Mouse (Mus musculus) neural tube, embryonic 12.5 days (tissue): ENCODE data around the gene Atad2b. TPM values are rescaled to one million over a fixed set of nuclear protein-coding genes. Genes with fewer than 3 reads are reported as not detected.
A peak's percentile ranks its signal among the peaks of the same experiment; 100 is the strongest.

Experiments
- ATAC-seq: fragments of 200-750 bp; cut with Nextera tagmentation; 2 replicates; pipeline ENCODE4 v1.8.0; 2017; ENCODE audit warnings: low read depth, mild to moderate bottlenecking, moderate TSS enrichment, moderate library complexity; ENCODE audit not compliant: low FRiP score
- H3K27ac ChIP-seq: fragments of 300-500 bp; sonication (generic); 2 replicates; pipeline ENCODE4 v1.5.1; 2016
- H3K27me3 ChIP-seq: fragments of 300-500 bp; sonication (generic); replicated peaks from 2 replicates; pipeline ENCODE4 v1.6.1; 2016; ENCODE audit warnings: mild to moderate bottlenecking
- H3K36me3 ChIP-seq: fragments of 300-500 bp; sonication (generic); 2 replicates; pipeline ENCODE4 v1.6.1; 2016; ENCODE audit warnings: mild to moderate bottlenecking
- H3K4me1 ChIP-seq: fragments of 300-500 bp; sonication (generic); 2 replicates; pipeline ENCODE4 v1.6.1; 2016
- H3K4me2 ChIP-seq: fragments of 300-500 bp; sonication (generic); replicated peaks from 2 replicates; pipeline ENCODE4 v1.6.1; 2016; ENCODE audit warnings: mild to moderate bottlenecking
- H3K4me3 ChIP-seq: fragments of 300-500 bp; sonication (generic); 2 replicates; pipeline ENCODE4 v1.5.1; 2016
- H3K9ac ChIP-seq: fragments of 300-500 bp; sonication (generic); 2 replicates; pipeline ENCODE4 v1.6.1; 2016; ENCODE audit warnings: mild to moderate bottlenecking
- H3K9me3 ChIP-seq: fragments of 300-500 bp; sonication (generic); 2 replicates; pipeline ENCODE4 v1.6.1; 2016; ENCODE audit warnings: mild to moderate bottlenecking
- WGBS: fragments of 180-500 bp; shearing (Covaris S2); methylation state at CpG from one replicate; pipeline ENCODE4 v1.1.7; 2016; 5-methylcytosine and 5-hydroxymethylcytosine counted together
- polyA plus RNA-seq: library from polyadenylated mRNA; unstranded; fragments of >200 nt; fragmentation: Nextera tagmentation; extraction: Ambion mirVana; gene quantifications from 2 replicates; pipeline ENCODE4 v1.2.1, GENCODE M21; 2016

Gene Atad2b
- polyA plus RNA-seq = 23.6 and 25.9 TPM in 2 replicates

GRCm38 (mm10) chr12:4916994-4917804 is at the start of gene Atad2b:
TSS of gene Atad2b (plus strand) at chr12:4917353.
- ATAC-seq = peak; percentile 99
- no peaks in the 10 kb centered on the region for H3K27me3 ChIP-seq
- H3K9me3 ChIP-seq = no peaks in the 10 kb centered on the region
- peak within 1 kb of the TSS; percentile 97 for H3K27ac ChIP-seq
- peaks cover 7% of the 10 kb centered on the region for H3K4me1 ChIP-seq
- H3K4me3 ChIP-seq = peak within 1 kb of the TSS; percentile 93
- WGBS = under 1% methylated on average over 75 of the region's 89 CpGs
- H3K36me3 ChIP-seq = no peaks in the 10 kb centered on the region
- peak within 1 kb of the TSS; percentile 99 for H3K9ac ChIP-seq
- H3K4me2 ChIP-seq = peak within 1 kb of the TSS; percentile 70

- Histone ChIP-seq H3K4me1 (peaks cover 6% of the 10 kb centered on the region), H3K27ac (no peak overlapping the region), H3K9me3 (no peaks in the 10 kb centered on the region), H3K4me2 (no peak overlapping the region), H3K9ac (no peak overlapping the region), H3K4me3 (no peak overlapping the region), H3K36me3 (no peaks in the 10 kb centered on the region), H3K27me3 (peaks cover 9% of the 10 kb centered on the region)
- 85% methylated on average over 8 of the region's 8 CpGs for WGBS
- ATAC-seq = no peak
Observed at GRCm38 (mm10) chr12:4868924-4869323, 48.2 kb upstream of the Atad2b start.

GRCm38 (mm10) chr12:4871260-4871659 is 45.9 kb upstream of the Atad2b start:
- Histone ChIP-seq H3K9me3 (no peaks in the 10 kb centered on the region), H3K27ac (no peak overlapping the region), H3K4me3 (no peak overlapping the region), H3K27me3 (peaks cover 10% of the 10 kb centered on the region), H3K9ac (no peak overlapping the region), H3K36me3 (no peaks in the 10 kb centered on the region), H3K4me1 (peaks cover 7% of the 10 kb centered on the region), H3K4me2 (no peak overlapping the region)
- no peak for ATAC-seq
- WGBS = 89% methylated on average over 5 of the region's 5 CpGs

GRCm38 (mm10) chr12:4872273-4872672 is 44.9 kb upstream of the Atad2b start:
- Histone ChIP-seq H3K27ac (no peak overlapping the region), H3K9me3 (no peaks in the 10 kb centered on the region), H3K27me3 (peaks cover 10% of the 10 kb centered on the region), H3K9ac (no peak overlapping the region), H3K4me3 (no peak overlapping the region), H3K4me1 (peaks cover 7% of the 10 kb centered on the region), H3K36me3 (no peaks in the 10 kb centered on the region), H3K4me2 (no peak overlapping the region)
- WGBS = 66% methylated on average over 4 of the region's 4 CpGs
- no peak for ATAC-seq

GRCm38 (mm10) chr12:4872983-4873477 is 44.1 kb upstream of the Atad2b start:
- no peak for ATAC-seq
- H3K4me1 ChIP-seq = peaks cover 7% of the 10 kb centered on the region
- no peaks in the 10 kb centered on the region for H3K9me3 ChIP-seq
- peaks cover 10% of the 10 kb centered on the region for H3K27me3 ChIP-seq
- 75% methylated on average over 5 of the region's 5 CpGs for WGBS
- H3K4me2 ChIP-seq = no peak overlapping the region
- H3K36me3 ChIP-seq = no peaks in the 10 kb centered on the region
- no peak overlapping the region for H3K9ac ChIP-seq
- no peak overlapping the region for H3K27ac ChIP-seq
- H3K4me3 ChIP-seq = no peak overlapping the region

- no peak overlapping the region for H3K4me3 ChIP-seq
- WGBS = 81% methylated on average over 6 of the region's 6 CpGs
- H3K36me3 ChIP-seq = 0 out of 2 replicates have a peak, but pooled peaks cover 4% of the 10 kb centered on the region
- no peak for ATAC-seq
- no peak overlapping the region for H3K9ac ChIP-seq
- peaks cover 10% of the 10 kb centered on the region for H3K27me3 ChIP-seq
- peak overlapping the region; percentile 78 for H3K4me2 ChIP-seq
- no peaks in the 10 kb centered on the region for H3K9me3 ChIP-seq
- H3K27ac ChIP-seq = no peak overlapping the region
- H3K4me1 ChIP-seq = peaks cover 7% of the 10 kb centered on the region
Observed at GRCm38 (mm10) chr12:4873531-4873930, 43.6 kb upstream of the Atad2b start.

GRCm38 (mm10) chr12:4874161-4874927 is 42.8 kb upstream of the Atad2b start, which contains the start of gene Mfsd2b:
TSS of gene Mfsd2b (minus strand) at chr12:4874359.
- Histone ChIP-seq H3K27me3 (peaks cover 10% of the 10 kb centered on the region), H3K27ac (no peak within 1 kb of the TSS)

GRCm38 (mm10) chr12:4875623-4876022 is 41.5 kb upstream of the Atad2b start:
- ATAC-seq = no peak
- H3K27ac ChIP-seq = no peak overlapping the region
- WGBS = 91% methylated on average over 8 of the region's 8 CpGs
- H3K4me2 ChIP-seq = no peak overlapping the region
- peaks cover 10% of the 10 kb centered on the region for H3K27me3 ChIP-seq
- H3K9me3 ChIP-seq = no peaks in the 10 kb centered on the region
- H3K9ac ChIP-seq = no peak overlapping the region
- H3K36me3 ChIP-seq = peaks cover 12% of the 10 kb centered on the region
- H3K4me1 ChIP-seq = peaks cover 7% of the 10 kb centered on the region
- no peak overlapping the region for H3K4me3 ChIP-seq

More at GRCm38 (mm10) chr12:4874161-4874927, 42.8 kb upstream of the Atad2b start, which contains the start of gene Mfsd2b:
- peaks cover 8% of the 10 kb centered on the region for H3K36me3 ChIP-seq
- ATAC-seq = peak; percentile 78
- 8% methylated on average over 24 of the region's 24 CpGs for WGBS
- peak within 1 kb of the TSS; percentile 78 for H3K4me2 ChIP-seq
- H3K4me1 ChIP-seq = peaks cover 7% of the 10 kb centered on the region
- peak within 1 kb of the TSS; percentile 51; the same call in 1 of the 2 replicates for H3K9ac ChIP-seq
- no peaks in the 10 kb centered on the region for H3K9me3 ChIP-seq
- H3K4me3 ChIP-seq = peak within 1 kb of the TSS; percentile 35

- ATAC-seq = no peak
- Histone ChIP-seq H3K27me3 (peaks cover 7% of the 10 kb centered on the region), H3K4me2 (no peak overlapping the region), H3K27ac (no peak overlapping the region), H3K36me3 (peaks cover 28% of the 10 kb centered on the region), H3K4me1 (peaks cover 7% of the 10 kb centered on the region), H3K4me3 (no peak overlapping the region), H3K9me3 (no peaks in the 10 kb centered on the region), H3K9ac (no peak overlapping the region)
- 84% methylated on average over 9 of the region's 9 CpGs for WGBS
Observed at GRCm38 (mm10) chr12:4878296-4878783, 38.8 kb upstream of the Atad2b start.

GRCm38 (mm10) chr12:4879048-4879447 is 38.1 kb upstream of the Atad2b start:
- Histone ChIP-seq H3K4me2 (no peak overlapping the region), H3K27ac (no peak overlapping the region), H3K9ac (no peak overlapping the region), H3K4me1 (peaks cover 1% of the 10 kb centered on the region), H3K9me3 (no peaks in the 10 kb centered on the region), H3K36me3 (peaks cover 28% of the 10 kb centered on the region), H3K27me3 (peaks cover under 1% of the 10 kb centered on the region; the same call in 1 of the 2 replicates), H3K4me3 (no peak overlapping the region)
- ATAC-seq = no peak
- 96% methylated on average over 5 of the region's 5 CpGs for WGBS

GRCm38 (mm10) chr12:4882086-4882485 is 35.1 kb upstream of the Atad2b start:
- H3K36me3 ChIP-seq = peaks cover 28% of the 10 kb centered on the region
- WGBS = 94% methylated on average over 2 of the region's 2 CpGs

GRCm38 (mm10) chr12:4885062-4885461 is 32.1 kb upstream of the Atad2b start:
- 88% methylated on average over 1 of the region's 1 CpGs for WGBS
- Histone ChIP-seq H3K4me1 (no peaks in the 10 kb centered on the region), H3K9me3 (no peaks in the 10 kb centered on the region), H3K9ac (no peak overlapping the region), H3K4me3 (no peak overlapping the region), H3K27ac (no peak overlapping the region), H3K27me3 (no peaks in the 10 kb centered on the region), H3K36me3 (peaks cover 15% of the 10 kb centered on the region), H3K4me2 (no peak overlapping the region)
- no peak for ATAC-seq

More at GRCm38 (mm10) chr12:4882086-4882485, 35.1 kb upstream of the Atad2b start:
- Histone ChIP-seq H3K4me2 (no peak overlapping the region), H3K27me3 (no peaks in the 10 kb centered on the region), H3K4me3 (no peak overlapping the region), H3K9ac (no peak overlapping the region), H3K27ac (no peak overlapping the region), H3K9me3 (no peaks in the 10 kb centered on the region), H3K4me1 (no peaks in the 10 kb centered on the region)
- ATAC-seq = no peak
